Mouse (Mus musculus): ENCODE measurements at regions not wholly inside any gene's neighbourhood (a gene's known extent, or its start where the extent isn't known, plus 50 kb on each side); places are given as distances from the start of the nearest gene placed in this dataset.

GRCm38 (mm10) chr13:83730713-83731480 lies 227.1 kb downstream of the Mef2c start:
- DNase-seq (ENCODE audit: low read depth, low spot score), result peak; percentile 79

GRCm38 (mm10) chr13:83731481-83732006 lies 227.7 kb downstream of the Mef2c start:
- DNase-seq (ENCODE audit: low read depth, low spot score), result no peak

DNA sequence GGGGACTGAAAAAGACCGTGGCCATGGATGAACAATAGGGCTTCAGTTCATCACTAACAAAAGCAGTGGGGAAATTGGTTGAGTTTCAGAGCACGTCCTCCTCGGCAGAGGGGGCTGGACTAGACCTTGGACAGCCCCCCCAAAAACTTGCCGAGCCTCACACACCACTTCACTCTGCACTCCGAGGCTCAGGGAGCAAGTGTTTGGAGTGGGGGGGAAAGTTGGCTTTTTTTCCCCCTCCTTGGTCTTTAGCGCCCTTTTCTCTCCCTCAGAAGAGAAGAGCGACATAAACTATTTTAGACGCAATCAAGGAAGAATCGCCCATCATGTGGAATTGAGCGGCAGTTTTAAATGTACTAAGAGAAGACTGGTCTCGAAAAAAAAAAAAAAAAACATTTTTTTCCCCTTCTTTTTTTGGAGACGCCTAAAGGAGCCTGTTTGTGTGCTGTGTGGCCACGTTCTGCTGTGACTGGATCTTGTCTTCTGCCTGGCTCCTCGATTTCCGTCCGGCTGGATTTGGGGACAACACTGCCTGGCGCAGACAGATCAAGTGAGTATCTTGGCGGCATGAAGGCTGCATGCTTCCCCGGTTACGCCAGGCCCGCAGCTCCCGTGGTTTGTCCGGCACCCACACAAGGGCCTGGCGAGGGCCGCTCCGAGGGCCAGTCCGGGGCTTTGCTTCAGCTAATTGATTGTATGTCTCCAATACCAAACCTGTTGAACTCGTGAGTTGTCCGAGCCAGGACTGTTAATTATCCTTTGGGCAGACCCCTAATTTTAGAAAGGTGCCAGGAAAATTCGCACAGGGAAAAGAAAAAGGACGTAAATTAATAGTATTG lies 228.7 kb downstream of the Mef2c start:
- DNase-seq (ENCODE audit: low read depth, low spot score), result no peak

GRCm38 (mm10) chr13:83733231-83733990 lies 229.6 kb downstream of the Mef2c start:
- no peak for DNase-seq (ENCODE audit: low read depth, low spot score)

GRCm38 (mm10) chr13:83733991-83734610 lies 230.3 kb downstream of the Mef2c start:
- no peak for DNase-seq (ENCODE audit: low read depth, low spot score)

DNA sequence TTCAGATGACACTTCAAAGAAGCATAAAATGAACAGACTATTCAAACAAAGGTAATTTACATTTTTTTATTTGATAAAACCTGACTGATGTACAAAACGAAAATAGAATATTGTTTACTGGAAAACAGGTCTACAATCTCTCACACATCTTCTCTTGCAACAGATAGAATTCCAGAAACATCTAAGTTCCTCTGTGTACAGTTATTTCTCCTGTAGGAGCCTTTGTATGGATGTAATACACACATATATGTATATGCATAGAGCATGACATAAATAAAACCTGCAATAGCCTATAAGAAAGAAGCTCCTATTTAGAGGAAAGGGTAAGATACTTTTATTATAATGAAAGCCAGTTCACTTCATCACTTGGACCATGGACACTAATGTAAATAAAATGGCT lies 230.8 kb downstream of the Mef2c start:
- DNase-seq (ENCODE audit: low read depth, low spot score), result no peak

DNA sequence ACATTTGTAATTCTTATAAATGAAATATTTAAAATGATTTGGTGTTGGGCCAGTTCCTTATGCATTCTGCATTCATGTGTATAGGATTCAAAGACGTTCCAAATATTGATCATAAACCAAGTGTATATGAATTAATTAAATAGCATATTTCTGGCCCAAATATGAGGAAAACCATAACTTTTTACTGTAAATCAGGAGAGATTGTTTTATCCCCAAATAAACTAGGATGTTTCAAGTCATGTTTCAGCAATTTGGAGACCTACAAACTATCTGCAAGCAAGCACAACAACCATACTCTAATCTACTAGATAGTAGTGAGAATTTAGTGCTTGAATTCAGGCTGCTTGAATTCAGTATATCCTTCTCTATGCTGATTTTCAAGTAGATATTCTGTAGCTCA lies 231.3 kb downstream of the Mef2c start:
- no peak for DNase-seq (ENCODE audit: low read depth, low spot score)

- no peak for DNase-seq (ENCODE audit: low read depth, low spot score)
Observed at GRCm38 (mm10) chr13:83735631-83736475, 232.0 kb downstream of the Mef2c start.

DNA sequence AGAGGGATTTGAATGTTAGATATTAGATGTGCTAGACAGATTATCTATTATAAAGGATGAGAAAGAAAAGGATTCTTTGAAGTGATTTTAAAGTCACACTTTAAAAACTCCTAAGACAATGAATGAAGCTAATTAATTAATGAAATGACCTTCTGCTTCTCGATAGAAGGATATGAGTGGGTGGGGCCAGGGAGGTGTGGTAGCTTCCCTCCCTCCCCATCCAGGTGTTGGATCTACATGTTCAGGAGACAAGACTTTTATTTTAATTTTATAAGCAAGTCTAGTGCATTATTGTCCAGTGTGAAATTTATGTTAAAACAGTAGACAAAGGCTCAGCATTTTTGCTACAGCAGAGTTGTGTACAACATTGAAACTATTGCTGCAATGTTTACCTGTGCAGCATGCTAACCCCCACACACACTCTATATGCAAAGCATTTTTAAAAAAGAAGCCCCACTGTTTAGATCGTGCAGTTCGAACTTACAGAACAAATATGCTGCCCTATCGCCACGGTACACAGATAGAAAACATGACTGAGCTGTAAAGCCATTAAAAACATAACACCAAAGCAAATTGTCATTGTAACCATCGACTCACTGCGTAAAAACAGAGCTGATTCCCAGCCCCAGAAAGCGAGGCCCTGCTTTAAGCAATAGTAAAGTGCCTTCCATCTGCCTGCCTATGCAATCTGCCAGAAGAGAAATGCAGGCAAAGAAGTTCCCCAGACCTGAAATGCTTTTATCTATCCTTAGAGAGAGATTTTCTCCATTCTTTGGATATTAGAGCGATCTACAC lies 233.4 kb downstream of the Mef2c start:
- DNase-seq (ENCODE audit: low read depth, low spot score), result no peak

GRCm38 (mm10) chr13:83737826-83738527 lies 234.1 kb downstream of the Mef2c start:
- DNase-seq (ENCODE audit: low read depth, low spot score), result no peak

GRCm38 (mm10) chr13:83738528-83738981 lies 234.7 kb downstream of the Mef2c start:
- no peak for DNase-seq (ENCODE audit: low read depth, low spot score)

DNA sequence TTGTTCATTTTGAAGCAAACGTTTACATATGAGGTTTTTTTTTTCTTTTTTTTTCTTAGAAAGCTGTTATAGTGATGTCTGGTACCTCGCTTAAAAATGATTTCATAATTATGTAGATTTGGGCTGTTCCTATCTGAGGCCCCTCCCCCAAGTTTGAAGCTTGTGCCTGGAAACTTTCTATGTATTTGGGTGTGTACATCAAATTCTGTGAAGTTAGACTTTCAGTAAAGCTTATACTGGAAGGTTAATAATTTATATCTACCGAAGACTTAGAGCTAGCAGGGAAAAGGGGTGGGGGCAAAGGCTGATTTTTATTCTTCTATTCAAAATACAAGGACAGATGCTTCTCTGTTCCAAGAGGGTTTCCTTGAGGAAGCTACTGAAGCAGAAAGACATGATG lies 235.3 kb downstream of the Mef2c start:
- DNase-seq (ENCODE audit: low read depth, low spot score), result no peak

- DNase-seq (ENCODE audit: low read depth, low spot score), result no peak
Observed at GRCm38 (mm10) chr13:83739541-83740061, 235.8 kb downstream of the Mef2c start.

- DNase-seq (ENCODE audit: low read depth, low spot score), result no peak
Observed at GRCm38 (mm10) chr13:83740101-83740500, 236.3 kb downstream of the Mef2c start.

GRCm38 (mm10) chr13:83740771-83741170 lies 236.9 kb downstream of the Mef2c start:
- DNase-seq (ENCODE audit: low read depth, low spot score), result no peak

- DNase-seq (ENCODE audit: low read depth, low spot score), result no peak
Observed at GRCm38 (mm10) chr13:83741591-83742021, 237.8 kb downstream of the Mef2c start.

- DNase-seq (ENCODE audit: low read depth, low spot score), result no peak
Observed at GRCm38 (mm10) chr13:83742102-83742501, 238.3 kb downstream of the Mef2c start.

GRCm38 (mm10) chr13:83742546-83742945 lies 238.7 kb downstream of the Mef2c start:
- no peak for DNase-seq (ENCODE audit: low read depth, low spot score)

DNA sequence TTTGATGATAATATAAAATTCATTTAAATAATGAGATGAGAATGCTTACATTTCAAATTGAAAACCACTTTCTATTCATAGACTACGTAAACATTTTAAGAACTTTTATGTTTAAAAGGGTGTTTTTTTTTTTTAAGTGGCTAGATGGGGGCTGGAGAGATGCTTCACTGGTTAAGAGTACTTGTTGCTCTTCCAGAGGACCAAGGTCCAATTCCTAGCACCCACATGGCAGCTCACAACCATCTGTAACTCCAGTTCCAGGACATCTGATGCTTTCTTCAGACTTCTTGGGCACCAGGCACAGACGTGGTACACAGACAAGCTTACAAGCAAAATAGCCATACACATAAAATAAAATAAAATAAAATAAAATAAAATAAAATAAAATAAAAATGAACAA lies 239.5 kb downstream of the Mef2c start:
- DNase-seq (ENCODE audit: low read depth, low spot score), result no peak

Measured in retina, adult 2 months (tissue).